Mouse (Mus musculus) cerebellum, adult 9-11 months (tissue): ENCODE measurements at regions not wholly inside any gene's neighbourhood (a gene's known extent, or its start where the extent isn't known, plus 50 kb on each side); places are given as distances from the start of the nearest gene placed in this dataset.

Source experiments
- DNase-seq: peaks from one replicate; pipeline ENCODE4 v3.0.0; 2022

DNA sequence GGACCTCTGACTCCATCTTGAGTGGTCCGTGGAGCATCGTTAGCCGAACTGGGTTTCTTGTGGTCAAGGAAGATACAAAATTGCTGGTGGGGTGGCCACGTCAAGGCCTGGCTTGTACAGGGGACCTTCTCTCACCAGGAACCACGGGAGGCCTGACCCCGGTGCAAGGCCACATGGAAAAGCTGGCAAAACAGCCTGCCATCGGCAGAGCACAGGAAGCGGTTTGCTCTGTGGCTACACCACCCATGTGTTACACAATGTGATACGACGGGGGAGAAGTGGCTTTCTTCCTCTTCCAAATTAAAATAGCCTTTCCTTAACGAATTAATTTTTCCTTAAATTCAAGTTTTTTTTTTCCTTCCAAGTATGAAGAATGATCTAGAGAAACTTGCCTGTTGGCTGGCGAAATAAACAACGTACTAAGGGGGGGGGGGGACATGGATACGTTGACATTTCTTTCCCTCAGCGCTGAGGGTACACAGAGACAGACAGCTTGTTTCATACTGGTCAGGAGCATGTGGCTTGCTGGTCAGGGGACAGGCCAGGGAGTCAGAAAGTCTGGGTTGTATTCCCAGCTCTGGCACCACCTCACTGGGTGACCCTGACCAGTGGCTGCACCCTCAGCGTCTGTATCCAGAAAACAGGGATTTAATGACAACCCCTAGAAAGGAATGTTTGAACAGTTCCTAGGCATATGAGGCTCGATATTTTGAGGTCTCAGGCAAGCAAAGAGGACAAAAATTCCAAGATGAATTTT is 64.0 kb upstream of the Slc25a13 start:
- no peak for DNase-seq

DNA sequence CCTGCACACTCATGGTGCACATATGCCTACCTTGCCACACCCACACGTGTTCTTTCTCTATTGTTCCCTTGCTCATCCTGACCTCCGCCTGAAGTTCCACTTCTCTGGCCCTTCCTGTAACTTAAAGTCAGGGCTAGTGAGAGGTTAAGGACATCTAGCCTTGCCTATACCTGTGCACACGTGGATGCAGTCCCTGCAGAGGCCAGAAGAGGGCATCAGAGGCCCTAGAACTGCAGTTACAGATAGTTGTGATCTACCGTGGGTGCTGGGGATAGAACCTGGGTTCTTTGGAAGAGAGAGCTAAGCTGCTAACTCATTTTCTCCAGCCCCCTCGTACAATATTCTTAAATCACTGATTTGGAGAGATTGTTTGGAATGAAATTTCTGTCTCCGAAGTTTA is 62.7 kb upstream of the Slc25a13 start:
- no peak for DNase-seq

DNA sequence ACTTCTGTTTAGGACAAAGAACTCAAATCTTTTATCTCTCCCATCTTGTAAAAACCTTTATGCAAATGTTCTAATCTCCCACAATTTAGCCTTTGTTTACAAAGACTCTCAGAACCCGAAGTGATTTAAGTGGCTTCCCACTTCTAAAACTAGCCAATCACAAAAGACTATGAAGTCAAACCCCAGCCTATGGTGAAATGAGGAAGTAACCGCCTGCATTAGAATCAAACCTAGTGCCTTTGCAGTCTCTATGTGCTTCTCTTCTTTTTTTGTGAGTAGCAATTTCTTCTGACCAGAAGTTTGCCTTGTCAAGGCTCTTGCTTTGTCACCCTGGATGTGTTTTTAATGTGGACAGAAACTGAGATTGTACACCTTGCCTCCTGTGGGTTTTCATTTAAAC is 53.6 kb upstream of the Slc25a13 start:
- DNase-seq: no peak
